Mouse (Mus musculus) heart, adult 8-10 months (tissue): Measurements from ENCODE around the gene Ppp4r3b. TPM values are rescaled to one million over a fixed set of nuclear protein-coding genes. Genes with fewer than 3 reads are reported as not detected.

Source experiments
- DNase-seq: peaks from one replicate; pipeline ENCODE4 v3.0.0; 2022; ENCODE audit warnings: low spot score
- total RNA-seq, 4 experiments: library from RNA; stranded (reverse); gene quantifications; 2 replicates each; pipeline ENCODE4 v1.2.4; 2022

Gene Ppp4r3b
- 10 to 100 TPM; 29.6 to 34.9 (median 34.0) TPM for total RNA-seq

DNA sequence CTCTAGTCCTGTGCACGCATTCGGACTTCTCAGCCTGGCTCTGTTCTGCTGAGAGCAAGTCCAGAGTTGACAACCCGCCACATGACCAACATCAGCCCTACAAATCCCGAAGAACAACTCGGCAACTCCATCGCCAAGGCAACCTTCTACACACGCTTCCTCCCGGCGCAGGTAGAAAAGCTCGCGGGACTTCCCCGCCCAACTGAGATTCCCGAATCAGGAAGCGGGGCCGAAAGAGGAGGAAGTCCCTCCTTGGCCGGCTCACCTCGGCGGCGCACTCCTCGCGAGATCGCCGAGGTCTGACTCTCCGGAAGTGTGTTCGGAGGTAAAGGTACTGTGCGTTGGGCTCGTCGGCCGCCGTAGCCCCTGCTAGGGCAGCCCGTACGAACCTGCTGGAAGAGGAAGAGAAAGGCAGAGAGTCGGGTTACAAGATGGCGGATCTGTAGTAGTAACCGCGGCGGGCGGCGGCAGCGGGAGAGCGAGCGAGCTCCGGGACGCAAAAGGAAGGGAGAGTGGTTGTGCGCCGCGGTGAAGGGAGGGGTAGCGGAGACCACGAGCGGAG is at the start of gene Ppp4r3b:
Gene Ppp4r3b, plus strand, starts transcription at position 328 of the 562 bp plus-strand sequence.
- peak; percentile 96 for DNase-seq

GRCm38 (mm10) chr11:29129862-29130384 is 42.8 kb upstream of the Ppp4r3b start:
- no peak for DNase-seq

GRCm38 (mm10) chr11:29130385-29131355 is 42.0 kb upstream of the Ppp4r3b start, which contains the start of gene Pnpt1:
Gene Pnpt1, plus strand, starts transcription at chr11:29130744.
- DNase-seq, result peak; percentile 93

GRCm38 (mm10) chr11:29140671-29141070 is 32.0 kb upstream of the Ppp4r3b start:
- DNase-seq, result no peak

DNA sequence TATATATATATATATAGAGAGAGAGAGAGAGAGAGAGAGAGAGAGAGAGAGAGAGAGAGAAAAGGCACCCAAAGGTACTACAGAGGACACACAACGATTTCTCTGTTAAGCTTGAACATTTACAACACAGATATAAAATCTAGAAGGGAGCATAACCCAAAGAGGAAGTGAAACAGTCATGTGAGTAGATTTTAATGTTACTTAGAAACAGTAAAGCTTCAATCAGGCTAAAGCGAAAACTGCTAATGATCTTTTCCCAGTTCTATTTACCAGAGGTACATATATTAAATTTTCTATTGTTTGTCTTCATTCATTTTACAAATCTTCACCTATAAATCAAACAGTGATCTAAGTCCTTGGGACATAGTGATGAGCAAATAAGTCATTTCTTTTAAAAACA is 23.8 kb upstream of the Ppp4r3b start:
- DNase-seq, result no peak

DNA sequence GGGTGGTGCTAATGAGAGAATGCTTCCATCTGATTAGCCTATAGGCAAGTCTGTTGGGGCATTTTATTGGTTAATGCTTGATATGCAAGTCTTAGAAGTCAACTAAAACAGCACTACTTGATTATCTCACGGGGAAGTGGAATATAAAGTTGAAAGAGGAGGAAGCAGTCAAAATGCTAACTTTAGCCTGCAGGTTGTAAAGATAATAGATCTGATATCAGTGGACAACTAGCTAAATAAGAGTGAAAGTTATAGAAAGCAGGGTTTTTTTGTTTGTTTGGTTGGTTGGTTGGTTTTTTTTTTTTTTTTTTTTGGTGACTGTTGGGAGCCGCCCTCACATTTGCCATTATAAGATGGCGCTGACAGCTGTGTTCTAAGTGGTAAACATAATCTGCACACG is 9.1 kb upstream of the Ppp4r3b start:
- no peak for DNase-seq

DNA sequence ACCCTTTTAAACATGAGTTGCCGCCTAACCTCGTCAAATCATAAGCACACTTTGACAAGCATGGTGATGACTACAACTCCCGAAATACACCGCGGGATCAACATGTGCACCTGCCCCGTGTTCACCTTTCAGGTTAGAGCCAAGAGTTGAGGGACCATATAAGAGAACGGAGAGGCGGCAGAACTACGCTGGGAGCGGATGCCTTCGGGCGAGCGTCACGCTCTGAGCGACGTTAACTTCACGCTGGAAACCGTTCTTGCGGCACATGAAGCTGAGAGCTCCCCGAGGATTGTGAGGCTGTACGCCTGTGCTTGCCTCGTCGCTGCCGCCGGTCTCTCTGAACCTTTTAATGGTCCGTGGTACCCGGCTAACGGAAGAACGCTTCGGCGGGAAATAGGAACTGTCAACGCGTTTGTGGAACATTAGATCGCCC is 715 bp upstream of the Ppp4r3b start:
- DNase-seq, result peak; percentile 22

DNA sequence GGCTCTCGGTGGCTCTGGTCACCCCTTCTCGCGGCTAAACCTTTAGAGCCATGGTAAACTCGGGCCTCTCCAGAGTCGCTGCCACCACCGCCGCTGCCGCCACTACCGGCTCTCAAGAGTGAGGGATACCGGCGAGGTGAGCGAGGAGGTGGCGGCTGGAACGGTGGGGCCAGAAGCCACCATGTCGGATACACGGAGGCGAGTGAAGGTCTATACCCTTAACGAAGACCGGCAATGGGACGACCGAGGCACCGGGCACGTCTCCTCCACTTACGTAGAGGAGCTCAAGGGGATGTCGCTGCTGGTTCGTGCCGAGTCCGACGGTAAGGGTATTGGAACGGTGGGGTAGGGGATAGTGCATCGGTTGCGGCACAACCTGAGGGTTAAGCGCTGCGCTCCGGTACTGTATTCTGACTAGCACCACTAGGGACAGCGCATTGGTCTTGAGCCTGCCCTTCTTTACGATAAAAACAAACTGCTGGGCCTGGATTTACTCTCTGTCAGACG is 488 bp downstream of the Ppp4r3b start:
- DNase-seq, result peak; percentile 41

DNA sequence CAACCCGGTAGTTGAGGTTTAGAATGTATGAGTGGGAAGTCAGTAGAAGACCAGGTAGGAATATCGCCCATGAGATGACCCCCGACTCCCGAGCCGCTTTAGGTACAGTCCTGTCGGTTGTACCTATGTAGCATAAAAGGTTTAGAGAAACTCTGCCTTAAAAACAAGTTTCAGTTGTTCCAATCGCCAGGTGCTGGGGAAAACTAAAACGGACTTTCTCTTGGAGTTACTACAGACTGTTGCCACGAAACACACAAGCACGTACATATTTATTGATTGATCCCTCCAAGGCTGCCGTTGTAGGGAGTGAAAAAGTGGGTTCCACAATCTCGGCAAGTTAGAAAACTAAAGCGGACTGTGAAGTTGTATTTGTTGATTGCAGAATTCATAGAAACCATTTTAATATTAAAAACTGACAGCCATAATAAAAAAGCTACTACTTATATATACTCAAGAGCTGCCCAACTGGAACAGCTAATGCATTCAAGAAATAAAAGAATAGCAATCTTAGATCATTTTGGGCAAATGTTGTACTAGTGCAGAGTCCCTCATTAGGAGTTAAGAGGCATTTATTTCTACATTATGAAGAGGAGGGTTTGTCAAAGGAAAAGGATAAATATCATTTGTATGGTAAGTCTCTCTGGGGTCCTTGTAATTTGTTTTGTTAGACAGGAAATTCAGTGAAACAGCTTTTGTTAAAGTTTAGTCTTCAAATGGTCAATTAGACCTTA is 1.2 kb downstream of the Ppp4r3b start:
- no peak for DNase-seq

DNA sequence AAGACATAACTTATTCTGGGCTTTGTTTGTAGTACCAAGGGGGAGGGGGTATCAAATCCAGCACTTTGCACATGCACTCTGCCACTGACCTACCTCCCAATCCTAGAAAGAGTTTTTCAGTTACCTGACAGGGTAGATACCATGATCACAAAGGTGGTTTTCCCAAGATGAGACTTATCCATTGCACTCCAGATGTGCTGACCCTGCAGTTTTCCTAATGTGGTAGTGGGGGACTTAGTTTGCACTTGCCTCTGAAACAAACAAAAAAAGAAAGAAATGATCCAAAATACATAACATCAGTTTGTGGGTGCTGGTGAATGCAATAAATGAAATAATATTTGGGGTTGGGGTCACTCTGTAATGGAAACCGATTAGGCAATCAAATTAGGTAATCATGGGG is 6.6 kb downstream of the Ppp4r3b start:
- no peak for DNase-seq

DNA sequence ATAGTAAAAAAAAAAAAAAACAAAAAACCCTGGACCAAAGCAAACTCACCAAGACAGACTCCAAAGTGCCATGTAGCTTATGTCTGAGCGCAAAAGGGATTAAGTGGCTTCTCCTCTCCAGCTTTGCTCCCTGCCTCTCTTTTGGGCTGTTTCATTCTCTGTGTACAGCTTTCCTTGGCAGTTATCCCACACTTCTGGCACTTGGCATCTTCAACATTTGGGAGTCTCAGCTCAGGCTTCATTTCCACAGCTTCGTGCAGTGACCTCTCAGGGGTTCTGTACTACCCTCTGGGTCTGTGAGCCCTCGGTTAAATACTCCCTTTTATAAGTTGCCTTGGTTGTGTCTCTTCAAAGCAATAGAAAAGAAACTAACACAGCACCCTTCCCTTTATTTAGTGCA is 8.0 kb downstream of the Ppp4r3b start:
- DNase-seq, result peak; percentile 28

DNA sequence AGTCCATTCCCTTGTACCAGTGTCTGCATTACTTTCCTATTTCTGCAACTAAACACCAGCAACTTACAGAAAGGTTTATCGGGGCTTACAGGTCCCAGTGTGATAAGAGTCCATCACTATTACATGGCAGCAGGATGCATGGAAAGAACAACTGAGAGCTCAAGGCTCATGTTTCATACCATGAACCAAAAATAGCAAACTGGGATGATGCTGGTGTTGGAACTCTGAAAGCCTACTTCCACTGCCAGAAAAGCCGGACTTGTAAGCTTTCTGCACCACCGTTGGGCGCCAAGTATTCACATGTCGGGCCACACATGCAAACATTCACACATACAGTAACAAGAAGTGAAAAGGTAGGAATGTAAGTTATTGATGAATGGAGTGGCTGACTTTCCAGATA is 9.1 kb downstream of the Ppp4r3b start:
- peak; percentile 6 for DNase-seq

DNA sequence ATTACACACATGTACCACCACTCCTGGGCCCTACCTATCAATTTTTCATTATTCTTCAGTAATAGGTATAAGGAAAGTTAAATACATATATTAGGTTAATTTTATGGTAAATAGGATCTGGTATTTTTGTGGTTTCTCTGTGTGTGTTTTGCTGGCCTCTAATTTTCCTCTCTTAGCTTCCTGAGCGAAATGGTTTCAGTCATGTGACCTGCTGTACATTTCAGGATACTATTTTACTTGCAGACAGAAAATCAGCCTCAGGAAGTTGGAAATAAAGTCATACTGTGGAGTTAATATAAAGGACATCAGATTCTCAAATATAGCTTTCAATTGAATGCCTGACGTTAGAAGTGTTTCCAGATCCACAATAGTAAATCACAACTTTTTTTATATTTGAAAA is 16.3 kb downstream of the Ppp4r3b start:
- DNase-seq, result no peak

DNA sequence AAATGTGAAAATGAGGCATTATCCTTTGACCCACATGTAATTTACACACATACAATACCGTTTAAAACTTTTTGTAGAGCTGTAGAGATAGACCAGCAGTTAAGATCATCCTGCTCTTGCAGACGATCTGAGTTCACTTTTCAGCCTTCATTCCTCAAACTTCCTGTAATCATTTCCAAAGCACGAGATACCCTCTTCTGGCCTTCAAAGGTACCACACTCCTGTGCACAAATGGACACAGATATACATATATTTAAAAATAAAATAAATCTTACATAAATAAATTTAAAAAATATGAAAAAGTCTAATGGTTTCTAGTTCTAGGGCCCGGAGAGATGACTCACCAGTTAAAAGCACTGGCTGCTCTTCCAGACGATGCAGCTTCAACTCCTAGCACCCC is 31.0 kb downstream of the Ppp4r3b start:
- DNase-seq, result no peak

DNA sequence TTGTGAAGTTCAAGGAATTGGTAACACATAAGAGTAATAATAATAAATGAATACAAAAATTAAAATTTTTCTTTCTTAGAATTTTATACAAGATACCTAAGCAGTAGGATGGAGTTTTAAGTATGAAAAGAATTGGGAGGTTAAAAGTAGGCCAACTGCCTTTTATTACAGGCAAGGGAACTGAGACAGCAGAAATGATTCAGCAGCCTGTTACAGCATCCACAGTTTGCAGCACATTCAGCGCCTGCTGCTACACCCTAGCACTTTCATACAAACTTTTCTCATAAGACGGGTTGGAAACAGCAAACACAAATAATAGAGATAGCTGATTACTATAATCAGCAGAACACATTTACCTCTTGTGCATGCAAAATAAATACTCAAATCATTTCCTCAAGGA is 37.1 kb downstream of the Ppp4r3b start:
- no peak for DNase-seq

DNA sequence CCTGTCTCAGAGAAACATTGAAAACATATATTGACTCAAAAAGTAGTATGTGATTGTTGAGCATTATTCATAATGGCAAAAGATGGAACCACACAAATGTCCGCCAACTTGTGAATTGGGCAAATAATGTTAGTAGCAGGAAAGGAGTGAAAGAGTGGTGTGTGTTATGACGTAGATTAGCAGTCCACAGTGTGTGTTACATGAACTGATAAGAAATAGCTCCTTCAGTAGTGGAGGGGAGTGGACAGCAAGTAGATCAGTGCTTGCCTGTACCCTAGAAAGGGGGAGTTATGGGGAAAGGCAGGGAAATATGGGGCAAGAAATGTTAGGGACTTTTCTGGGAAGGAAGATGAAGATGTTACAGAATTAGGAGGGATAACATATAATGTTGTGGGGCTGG is 43.5 kb downstream of the Ppp4r3b start:
- no peak for DNase-seq

DNA sequence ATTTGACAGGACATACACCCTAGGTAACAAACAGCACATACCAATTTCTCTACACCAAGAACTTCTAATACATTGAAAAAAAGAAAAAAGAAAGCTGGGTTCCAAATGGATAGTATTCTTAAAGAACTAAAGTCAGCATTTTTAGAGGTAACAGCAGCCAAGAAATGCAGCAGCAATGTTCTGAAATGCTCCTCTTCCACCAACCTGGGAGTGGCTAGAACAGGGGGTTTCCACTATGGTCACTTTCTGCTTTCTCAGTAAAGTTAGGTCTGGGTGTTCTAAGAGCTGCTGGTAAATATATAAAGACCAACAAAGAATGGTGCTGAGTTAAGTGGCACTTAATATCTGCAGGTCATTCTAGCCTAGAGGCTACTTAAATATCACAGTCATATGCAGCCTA is 46.4 kb downstream of the Ppp4r3b start:
- no peak for DNase-seq

- no peak for DNase-seq
Observed at GRCm38 (mm10) chr11:29222310-29222709, 49.6 kb downstream of the Ppp4r3b start.

- no peak for DNase-seq
Observed at GRCm38 (mm10) chr11:29224754-29225153, 52.1 kb downstream of the Ppp4r3b start.

DNA sequence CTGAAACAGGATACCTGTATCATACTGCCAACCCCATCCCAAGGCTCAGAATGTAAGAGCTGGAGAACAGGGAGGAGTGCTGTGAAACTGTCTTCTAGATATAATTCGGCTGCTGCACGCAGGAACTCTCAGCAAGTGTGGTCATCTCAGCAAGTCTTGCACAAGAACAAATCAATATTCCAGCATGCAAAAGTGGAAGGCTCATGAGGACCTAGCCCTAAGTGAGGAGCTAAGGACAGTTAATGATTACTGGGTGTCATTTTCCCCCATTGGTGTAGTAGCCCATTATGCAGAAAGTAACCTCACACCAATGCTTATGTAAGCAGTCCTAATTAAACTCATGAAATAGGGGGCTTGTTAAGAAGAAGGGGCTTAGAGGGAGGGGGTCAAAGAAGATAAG is 56.3 kb downstream of the Ppp4r3b start:
- DNase-seq, result no peak

DNA sequence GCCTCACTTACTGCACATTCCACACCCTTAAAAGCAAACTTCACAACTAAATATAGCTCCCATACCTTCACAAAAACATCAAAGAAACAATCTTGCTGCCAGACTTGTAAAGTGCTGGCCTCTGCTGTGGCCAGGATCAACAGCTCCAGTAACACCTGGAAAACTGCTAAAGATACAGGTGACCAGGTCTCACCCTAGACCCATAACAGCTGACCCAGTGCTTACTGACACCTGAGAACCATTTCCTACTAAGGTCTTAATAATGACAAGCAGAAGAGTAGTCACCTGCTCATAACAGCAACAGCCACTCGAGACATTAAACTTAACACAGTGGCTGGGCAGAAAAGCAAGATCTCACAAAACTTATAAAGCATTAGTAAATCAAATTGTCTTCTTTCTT is 60.9 kb downstream of the Ppp4r3b start:
- no peak for DNase-seq

GRCm38 (mm10) chr11:29237364-29237763 is 64.7 kb downstream of the Ppp4r3b start:
- DNase-seq, result no peak
